Mouse (Mus musculus) adrenal gland, postnatal 4 days (tissue): ENCODE data around the gene Gm43191. TPM values are rescaled to one million over a fixed set of nuclear protein-coding genes. Genes with fewer than 3 reads are reported as not detected.
"Not testable (repeated sequence)": the region's sequence is repeated elsewhere in the genome, so short reads cannot be mapped to it uniquely, and the experiment has no call there.

ENCODE experiments used
- DNase-seq, 2 experiments: peaks; one replicate each; pipeline ENCODE4 v3.0.0; 2021 to 2022; ENCODE audit warnings: low spot score in 2 of 2, mixed read lengths in 2 of 2
- total RNA-seq, 2 experiments: library from RNA; stranded (reverse); gene quantifications; 2 replicates each; pipeline ENCODE4 v1.2.3; 2021

Gene Gm43191
- total RNA-seq, 2 experiments from 2014 or later = 1.3 TPM; not detected in 1

DNA sequence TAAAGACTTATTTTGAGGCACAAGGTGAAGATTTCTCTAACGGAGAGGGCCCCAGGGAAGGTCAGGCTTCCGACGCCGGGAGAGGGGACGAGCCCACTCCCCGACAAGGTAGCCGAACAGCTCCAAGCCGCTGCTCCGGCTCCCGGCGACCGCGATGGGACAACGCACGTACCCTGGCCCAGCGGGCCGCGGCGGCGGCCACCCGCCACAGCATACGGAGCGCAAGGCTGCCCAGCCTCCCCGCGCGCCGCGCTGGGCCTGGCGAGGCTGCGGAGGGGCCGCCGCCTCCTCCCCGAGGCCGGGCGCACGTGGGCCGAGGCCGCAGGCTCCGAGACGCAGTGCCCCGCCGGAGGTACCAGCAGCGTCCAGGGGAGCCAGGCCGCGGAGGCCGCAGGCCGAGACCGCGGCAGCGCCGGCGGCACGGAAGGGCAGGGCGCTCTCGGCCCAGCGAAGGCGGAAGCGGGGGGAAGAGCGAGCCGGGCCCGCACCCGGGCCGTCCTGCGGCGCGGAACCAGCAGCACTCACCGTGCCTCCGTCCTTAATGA lies 19.1 kb downstream of the Gm43191 start:
- no peak for DNase-seq

- DNase-seq = no peak
Measured at GRCm38 (mm10) chr3:116661288-116661869, 19.7 kb downstream of the Gm43191 start.

DNA sequence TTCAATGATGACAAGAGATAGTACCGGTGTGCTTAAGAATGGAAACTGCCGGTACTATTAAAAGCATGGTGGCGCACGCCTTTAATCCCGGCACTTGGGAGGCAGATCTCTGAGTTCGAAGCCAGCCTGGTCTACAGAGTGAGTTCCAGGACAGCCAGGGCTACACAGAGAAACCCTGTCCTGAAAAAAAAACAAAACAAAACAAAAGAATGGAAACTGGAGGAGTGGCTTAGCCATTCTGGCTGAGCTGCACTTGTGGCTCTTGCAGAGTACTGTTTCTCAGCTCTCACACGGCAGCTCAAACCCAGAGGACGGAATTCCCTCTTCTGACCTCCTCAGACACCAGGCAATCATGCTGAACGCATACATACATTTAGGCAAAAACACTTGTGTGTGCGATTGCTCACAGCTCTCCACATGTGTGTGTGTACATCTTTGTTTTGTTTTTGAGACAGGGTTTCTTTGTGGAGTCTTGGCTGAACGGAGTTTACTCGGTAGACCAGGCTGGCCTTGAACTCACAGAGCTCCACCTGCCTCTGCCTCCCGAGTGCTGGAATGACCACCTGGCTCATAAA lies 21.1 kb downstream of the Gm43191 start:
- no peak for DNase-seq

- no peak for DNase-seq
Measured at GRCm38 (mm10) chr3:116658928-116659565, 22.0 kb downstream of the Gm43191 start.

GRCm38 (mm10) chr3:116656184-116656965 lies 24.7 kb downstream of the Gm43191 start:
- no peak for DNase-seq

DNA sequence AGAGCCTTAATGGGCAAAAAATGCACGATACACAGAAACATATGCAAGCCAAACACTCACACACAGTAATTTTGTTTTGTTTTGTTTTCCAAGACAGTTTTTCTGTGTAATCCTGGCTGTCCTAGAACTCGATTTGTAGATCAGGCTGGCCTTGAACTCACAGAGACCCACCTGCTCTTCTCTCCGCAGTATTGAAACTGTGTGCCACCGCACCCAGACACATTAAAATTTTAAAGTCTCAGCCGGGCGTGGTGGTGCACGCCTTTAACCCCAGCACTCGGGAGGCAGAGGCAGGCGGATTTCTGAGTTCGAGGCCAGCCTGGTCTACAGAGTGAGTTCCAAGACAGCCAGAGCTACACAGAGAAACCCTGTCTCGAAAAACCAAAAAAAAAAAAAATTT lies 27.0 kb downstream of the Gm43191 start:
- DNase-seq = not testable (repeated sequence)

DNA sequence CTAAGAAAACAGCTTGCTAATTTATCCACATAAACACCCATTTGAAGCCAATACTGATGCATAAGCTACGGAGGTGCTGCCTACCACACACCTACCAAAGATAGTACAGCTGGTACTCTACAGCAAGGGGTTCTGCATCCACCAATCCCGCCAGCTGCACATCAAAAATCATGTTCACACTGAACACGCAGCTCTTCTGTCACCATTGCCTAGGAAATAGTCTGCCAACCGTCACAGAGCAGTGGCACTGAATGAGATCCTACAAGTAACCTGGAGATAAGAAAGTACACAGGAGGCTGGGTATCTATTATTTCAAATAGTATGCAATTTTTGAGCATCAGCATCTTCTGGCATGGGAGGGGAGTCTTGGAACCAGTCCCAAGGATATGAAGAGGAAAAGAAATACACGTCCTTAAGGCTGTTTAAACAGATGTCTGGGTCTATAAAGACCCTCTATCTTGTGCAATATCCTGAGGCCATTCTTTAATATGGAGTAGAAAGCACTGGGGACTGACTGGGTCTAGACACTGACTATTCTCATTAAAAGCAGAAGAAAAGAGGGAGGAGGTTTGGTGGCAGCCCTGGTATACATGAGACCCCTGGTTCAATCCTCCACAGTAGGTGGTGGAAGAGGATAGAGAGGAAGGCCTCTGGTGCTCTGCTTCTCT lies 27.6 kb downstream of the Gm43191 start:
- no peak for DNase-seq

- DNase-seq = no peak
Measured at GRCm38 (mm10) chr3:116652033-116652446, 29.0 kb downstream of the Gm43191 start.

DNA sequence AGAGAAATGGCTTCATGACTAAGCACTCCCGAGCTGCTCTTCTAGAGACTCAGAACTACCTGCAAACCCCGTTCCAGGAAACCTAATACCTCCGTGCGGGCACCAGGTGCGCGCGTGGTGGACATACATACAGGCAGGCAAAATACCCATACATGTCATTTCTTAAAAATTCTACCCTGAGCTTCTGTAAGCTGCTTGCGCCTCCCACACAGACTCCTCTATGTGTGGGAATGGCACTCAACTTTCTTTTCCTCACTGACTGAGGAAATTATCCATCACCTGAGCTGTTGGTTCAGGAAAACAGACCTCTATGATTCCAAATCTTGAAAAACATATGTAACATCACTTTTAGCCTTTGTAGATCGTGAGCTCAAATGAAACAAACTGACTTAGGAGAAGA lies 30.4 kb downstream of the Gm43191 start:
- DNase-seq = no peak

DNA sequence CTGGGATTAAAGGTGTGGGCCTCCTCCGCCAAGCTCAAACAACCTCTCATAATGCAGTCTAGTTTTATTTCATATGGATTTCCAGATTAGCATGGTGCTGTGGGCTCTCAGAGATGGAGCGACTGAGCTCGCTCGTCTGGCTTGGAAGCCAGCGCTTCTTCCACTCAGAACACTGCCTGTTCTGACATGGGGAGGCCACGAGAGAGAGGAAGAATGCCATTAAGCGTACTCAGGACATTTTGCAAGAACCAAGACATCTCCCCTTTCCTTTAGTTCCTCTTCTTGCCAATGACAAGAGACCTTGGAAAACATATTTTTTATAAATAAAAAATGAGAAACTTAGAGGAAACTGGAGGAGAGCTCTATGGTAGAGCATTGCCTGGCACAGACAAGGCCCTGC lies 32.3 kb downstream of the Gm43191 start:
- no peak for DNase-seq

DNA sequence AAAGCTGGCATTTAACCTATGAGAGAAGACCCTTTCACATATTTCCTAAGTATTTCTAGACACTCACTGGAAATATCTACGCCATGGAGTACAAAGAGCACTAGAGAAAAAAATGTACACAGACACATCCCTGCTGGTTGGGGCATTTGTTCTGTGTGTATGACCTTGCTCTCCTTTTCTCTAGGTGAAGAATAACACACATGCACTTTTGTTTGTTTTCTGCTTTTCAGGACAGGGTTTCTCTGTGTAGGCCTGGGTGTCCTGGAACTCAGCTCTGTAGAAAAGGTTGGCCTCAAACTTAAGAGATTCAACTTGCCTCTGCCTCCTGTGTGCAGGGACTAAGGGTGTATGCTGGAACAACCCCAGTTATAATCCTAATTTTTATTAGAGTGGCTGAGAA lies 34.7 kb downstream of the Gm43191 start:
- DNase-seq = no peak

DNA sequence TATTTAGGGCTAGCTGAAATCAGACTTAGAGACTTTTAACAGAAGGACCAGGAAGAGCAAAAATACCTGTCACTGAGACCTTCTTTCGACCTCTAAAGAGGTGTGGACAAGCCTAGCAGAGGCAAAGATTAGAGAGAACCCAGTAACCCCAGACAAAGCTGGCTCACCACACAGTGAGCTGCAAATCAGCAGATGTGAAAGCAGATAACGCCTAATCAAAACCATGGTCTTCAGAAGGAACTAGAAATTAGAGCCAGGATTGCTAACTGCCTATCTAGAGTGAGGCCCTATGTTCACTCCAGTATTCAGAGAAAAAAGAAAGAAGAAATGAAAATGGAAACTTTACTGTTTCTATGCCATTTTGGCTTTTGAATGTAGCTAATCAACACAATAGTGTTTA lies 38.7 kb downstream of the Gm43191 start:
- DNase-seq = no peak

- no peak for DNase-seq
Measured at GRCm38 (mm10) chr3:116641811-116642371, 39.2 kb downstream of the Gm43191 start.

DNA sequence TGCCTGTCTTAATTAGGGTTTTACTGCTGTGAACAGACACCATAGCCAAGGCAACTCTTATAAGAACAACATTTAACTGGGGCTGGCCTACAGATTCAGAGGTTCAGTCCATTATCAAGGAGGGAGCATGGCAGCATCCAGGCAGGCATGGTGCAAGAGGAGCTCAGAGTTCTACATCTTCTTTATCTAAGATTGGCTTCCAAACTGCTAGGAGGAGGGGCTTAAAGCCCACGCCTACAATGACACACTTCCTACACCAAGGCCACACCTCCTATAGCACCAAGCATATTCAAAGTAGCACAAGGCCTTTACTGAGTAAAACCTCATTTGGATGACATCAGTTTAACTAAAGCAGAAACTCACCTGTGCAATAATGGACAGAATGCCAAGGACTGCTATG lies 41.0 kb downstream of the Gm43191 start:
- no peak for DNase-seq

DNA sequence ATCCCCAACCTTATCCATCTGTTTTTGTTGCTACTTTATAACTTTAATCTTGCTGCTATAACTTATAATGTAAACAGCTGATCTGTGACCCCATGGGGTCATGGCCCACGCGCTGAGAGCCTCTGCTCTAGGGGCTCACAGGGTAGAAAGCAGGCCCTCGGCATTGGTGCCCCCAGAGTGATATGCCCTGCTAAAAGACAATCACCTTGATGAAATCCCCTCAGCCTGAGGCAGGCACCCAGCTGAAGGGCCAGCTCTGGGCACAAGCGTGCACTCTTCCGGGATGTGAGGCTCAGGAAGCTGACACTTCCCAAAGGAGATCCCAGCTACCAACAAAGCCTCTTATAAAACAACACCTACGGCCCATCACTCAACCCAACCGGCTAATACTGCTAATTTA lies 42.5 kb downstream of the Gm43191 start:
- no peak for DNase-seq

DNA sequence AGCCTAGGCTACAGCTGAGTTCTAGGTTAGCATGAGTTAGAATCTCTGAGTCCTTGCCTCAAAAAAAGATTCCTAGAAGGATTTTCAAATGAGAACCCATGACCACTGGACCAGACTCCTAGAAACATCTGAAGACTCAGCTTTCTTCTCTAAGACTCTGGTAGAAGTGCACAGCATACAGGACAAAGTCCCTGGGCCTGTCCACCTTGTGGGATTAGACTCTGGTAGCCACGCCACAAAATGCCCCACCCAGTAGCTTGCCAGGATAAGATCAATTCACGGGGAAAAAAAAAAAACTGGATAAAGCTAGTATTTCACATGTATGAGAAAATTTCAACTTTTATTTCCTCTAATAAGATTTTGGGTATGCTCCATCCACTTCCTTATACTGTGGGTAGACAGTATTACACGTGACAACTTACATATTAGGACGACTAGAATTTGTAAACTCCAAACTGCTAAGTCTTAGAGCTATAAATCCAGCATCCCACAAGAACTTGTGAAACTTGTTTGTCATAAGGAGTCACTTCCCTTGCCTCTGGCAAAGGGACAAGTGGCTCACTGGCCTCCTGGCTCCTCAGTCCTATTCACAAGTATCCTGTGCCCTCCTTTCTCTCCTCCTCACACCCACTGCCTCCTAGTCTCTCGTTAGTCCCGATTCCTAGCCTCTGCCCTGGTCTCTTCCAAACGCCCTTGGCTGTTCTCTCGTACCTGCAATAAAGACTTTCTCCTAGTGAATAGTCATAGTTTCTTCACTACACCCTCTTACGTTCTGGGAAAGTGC lies 43.2 kb downstream of the Gm43191 start:
- no peak for DNase-seq

GRCm38 (mm10) chr3:116635799-116636198 lies 45.3 kb downstream of the Gm43191 start:
- no peak for DNase-seq

DNA sequence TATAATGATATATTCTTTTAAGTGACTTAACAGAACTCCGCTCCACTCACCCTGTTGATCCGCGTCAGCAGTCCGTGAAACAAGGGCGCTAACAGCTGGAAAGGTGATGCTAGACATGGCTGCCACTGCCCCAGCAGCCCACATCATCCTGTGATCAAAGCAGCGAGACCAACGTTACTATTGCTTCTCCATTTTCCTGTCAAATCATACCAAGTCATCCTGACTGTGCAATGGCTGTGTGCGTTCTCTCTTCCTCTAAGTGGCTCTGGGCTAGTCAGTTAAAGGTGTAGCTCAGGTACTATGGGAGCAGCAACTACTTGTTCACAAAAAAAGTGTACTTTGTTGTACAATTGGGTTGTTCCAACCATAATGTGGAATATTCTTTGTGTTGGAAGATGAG lies 46.2 kb downstream of the Gm43191 start:
- no peak for DNase-seq

DNA sequence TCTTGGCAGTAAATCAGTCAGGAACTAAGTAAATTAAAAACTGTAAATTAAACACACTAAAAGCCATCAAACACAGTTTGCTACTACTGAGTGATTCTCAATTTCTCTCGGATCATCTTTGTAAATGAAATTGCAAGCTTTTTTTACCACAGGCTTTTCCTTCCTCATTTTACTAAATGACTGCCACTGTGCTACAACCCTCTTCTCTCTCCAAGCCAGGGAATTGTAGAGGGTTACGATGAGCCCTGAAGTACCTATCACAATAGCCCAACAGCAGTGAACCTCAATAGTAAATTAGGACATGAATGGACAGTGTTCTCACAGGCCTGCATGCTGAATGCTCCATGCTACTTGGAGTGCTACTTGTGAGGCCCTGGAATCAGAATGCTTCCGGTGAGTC lies 47.0 kb downstream of the Gm43191 start:
- DNase-seq = no peak

DNA sequence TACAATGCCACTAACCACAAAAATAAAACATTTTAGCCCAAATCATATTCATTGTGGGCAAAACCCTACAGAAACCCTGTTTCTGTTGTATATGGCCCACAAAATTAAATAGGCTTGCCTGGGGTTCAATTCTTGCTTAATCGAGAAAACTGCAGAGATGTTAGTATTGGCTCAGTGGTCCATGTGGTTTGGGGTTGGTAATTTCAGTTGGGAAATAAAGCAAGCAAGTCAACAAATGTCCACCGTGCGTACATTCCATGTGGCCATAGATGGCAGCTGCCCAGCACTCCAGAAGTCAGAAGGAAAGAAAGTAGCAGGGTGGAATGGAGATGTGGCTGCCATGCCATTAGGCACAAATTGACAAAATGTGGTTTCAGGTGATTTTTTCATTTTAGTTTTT lies 48.1 kb downstream of the Gm43191 start:
- DNase-seq = no peak
